Mouse (Mus musculus) kidney, adult 9 months (tissue): ENCODE data around the gene Gm5478.
"Not testable (repeated sequence)": the region's sequence is repeated elsewhere in the genome, so short reads cannot be mapped to it uniquely, and the experiment has no call there.

Experiments used
- DNase-seq: peaks from one replicate; pipeline ENCODE4 v3.0.0; 2022

The Gm5478 gene

DNA sequence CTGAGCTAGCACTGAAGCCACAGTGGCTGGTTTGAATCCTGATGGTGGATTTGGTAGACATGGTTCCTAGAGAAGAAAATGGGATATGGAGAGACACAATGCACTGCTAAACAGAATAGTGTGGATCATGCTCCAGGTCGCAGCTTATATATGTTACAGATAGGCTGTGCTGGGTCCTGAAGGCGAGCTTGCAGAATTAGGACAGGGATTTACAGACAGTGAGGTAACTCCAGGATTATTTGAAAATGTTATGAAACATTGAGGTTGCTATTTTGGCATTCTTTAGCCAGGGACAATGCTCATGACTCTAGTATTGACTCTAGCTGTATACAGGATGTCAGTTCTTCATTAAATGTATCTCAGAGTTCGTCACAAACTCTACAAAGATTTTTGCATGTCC lies at the start of gene Gm5478:
Gm5478 (minus strand) TSS at position 101 of the 400 bp plus-strand sequence.
- no peak for DNase-seq

DNA sequence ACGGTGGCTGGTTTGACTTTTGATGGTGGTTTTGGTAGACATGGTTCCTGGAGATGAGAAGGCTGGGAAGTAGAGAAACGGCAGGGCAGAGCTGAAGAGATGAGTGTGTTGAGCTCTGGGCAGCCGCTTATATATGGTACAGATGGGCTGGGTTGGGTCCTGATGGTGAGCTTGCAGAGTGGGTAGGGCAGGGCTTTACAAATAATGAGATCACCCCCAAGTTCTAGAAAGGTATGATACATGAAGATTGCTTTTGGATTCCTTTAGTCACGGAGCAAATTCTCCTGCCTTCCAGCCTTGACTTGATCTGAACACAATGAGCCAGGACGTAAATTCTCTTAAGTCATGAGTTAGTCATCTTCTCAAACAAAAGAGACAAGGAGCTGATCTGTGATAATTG lies 47.0 kb upstream of the Gm5478 start, which contains the start of gene Krt6a:
Krt6a (minus strand) TSS at position 101 of the 400 bp plus-strand sequence.
- no peak for DNase-seq

DNA sequence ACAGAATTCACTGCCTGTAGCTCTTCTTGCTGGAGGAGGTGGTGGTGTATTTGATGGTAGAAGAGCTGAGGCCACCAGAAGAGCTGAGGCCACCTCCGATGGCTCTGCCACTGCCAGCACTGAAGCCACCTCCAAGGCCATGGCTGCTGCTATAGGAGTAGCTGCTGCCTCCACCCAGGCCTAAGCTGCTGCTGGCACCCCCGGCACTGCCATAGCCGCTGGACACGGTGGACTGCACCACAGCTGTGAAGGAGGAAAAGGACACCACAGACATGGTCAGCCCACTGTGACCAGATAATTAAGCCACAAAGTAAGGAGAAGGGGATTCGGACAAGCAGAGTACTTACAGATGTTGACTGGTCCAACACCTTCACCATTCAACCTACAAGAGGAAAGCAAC lies 43.3 kb upstream of the Gm5478 start:
- not testable (repeated sequence) for DNase-seq

DNA sequence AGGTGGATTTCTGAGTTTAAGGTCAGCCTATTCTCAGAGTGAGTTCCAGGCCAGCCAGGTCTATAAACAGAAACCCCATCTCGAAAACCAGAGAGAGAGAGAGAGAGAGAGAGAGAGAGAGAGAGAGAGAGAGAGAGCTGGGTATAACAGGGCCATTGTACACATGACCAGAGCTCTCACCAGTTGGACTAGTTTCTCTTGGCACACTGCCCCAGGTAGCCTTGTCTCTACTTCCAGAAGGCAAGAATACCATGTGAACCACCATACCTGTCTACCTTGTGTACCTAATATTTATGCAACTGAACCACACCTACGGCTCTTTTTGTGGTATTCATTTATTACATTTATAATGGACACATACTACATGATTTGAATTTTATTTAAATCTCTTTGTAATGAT lies 41.0 kb upstream of the Gm5478 start:
- no peak for DNase-seq

GRCm38 (mm10) chr15:101680187-101680586 lies 33.0 kb upstream of the Gm5478 start, which contains the start of gene Krt6b:
Krt6b (minus strand) TSS chr15:101680287.
- no peak for DNase-seq

DNA sequence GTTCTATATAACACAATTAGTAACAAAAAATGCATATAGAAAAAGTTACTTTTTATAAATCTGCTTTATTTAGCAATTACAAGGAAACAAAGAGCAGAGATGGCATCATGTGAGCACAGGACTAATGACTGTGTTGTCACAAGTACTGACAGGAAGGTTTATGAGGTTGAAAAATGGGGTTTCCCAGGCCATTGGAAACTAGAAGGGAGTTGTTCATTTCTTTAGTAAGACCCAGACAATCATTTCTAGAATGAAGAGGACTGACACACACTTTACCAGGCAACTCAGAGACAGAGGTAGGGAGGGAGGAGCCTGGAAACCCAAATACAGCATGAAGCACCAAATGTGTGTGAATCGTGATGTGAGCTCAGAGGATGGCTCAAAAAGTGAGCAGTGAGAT lies 28.8 kb upstream of the Gm5478 start:
- DNase-seq = no peak

- DNase-seq = no peak
Measured at GRCm38 (mm10) chr15:101652736-101653265, 5.6 kb upstream of the Gm5478 start.

DNA sequence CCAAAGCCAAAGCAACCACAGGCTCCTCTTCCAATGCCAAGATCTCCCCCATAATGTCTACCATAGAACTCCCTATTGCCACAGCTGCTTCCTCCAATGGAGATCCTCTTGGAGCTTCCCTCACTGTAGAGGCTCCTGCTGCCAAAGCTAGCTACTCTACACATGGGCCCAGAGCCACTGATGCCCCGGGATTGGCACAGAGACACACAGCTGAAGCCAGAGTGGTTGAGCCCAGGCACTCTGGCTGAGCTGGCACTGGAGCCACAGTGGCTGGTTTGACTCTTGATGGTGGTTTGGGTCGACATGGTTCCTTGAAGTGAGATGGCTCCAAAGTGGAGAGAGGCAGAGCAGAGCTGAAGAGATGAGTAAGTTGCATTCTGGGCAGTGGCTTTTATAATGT lies 19.3 kb downstream of the Gm5478 start, which contains the start of gene Gm5414:
Gm5414 (minus strand) TSS at position 305 of the 400 bp plus-strand sequence.
- no peak for DNase-seq

DNA sequence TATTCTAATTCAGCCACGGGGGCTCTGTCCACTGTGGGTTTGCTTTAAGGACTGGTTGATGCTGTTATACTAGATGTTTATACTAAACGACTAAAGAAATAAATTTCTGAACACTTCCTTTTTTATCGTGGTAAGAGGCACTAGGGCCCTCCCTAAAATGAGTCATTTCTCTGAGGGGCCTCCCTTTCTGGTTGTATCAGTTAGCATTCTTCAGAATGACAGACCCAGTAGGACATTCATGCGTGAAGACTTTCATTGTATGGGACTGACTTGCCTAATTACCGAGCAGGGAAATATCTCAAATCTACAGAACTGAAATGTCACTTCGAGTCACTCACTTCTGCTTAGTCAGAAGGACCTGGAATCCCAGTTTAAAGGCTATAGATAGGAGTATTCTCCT lies 48.1 kb downstream of the Gm5478 start:
- DNase-seq = no peak
